Mouse (Mus musculus): ENCODE measurements at regions not wholly inside any gene's neighbourhood (a gene's known extent, or its start where the extent isn't known, plus 50 kb on each side); places are given as distances from the start of the nearest gene placed in this dataset.
A peak's percentile ranks its signal among the peaks of the same experiment; 100 is the strongest.

GRCm38 (mm10) chr4:88948027-88948859, 68.2 kb upstream of the Ifne start:
- no peak overlapping the region for H3K4me3 ChIP-seq (ENCODE audit: low read depth, low read length)
- no peaks in the 10 kb centered on the region for H3K27me3 ChIP-seq (replicated peaks; ENCODE audit: control insufficient read depth, insufficient read depth, low read length)
- WGBS, result 84% methylated on average over 4 of the region's 4 CpGs
- ATAC-seq (replicated peaks; ENCODE audit: low FRiP score) (no peak), DNase-seq (ENCODE audit: low spot score) (no peak)
- no peak overlapping the region for H3K9ac ChIP-seq (ENCODE audit: low read depth, low read length)
- no peak overlapping the region for H3K27ac ChIP-seq (ENCODE audit: low read depth, low read length)
- H3K4me2 ChIP-seq, result no peak overlapping the region
- no peaks in the 10 kb centered on the region for H3K9me3 ChIP-seq (ENCODE audit: control insufficient read depth, low read length)
- H3K4me1 ChIP-seq (replicated peaks; ENCODE audit: control insufficient read depth, insufficient read depth, low read length), result no peaks in the 10 kb centered on the region
- H3K36me3 ChIP-seq (ENCODE audit: control insufficient read depth, insufficient read depth, low read length), result no peaks in the 10 kb centered on the region

GRCm38 (mm10) chr4:88941955-88942354, 62.0 kb upstream of the Ifne start:
- H3K4me2 ChIP-seq, result no peak overlapping the region
- H3K9me3 ChIP-seq (ENCODE audit: control insufficient read depth, low read length), result no peaks in the 10 kb centered on the region
- no peaks in the 10 kb centered on the region for H3K36me3 ChIP-seq (ENCODE audit: control insufficient read depth, insufficient read depth, low read length)
- no peak for ATAC-seq (replicated peaks; ENCODE audit: low FRiP score)
- H3K27ac ChIP-seq (ENCODE audit: low read depth, low read length), result no peak overlapping the region
- 68% methylated on average over 4 of the region's 4 CpGs for WGBS
- no peaks in the 10 kb centered on the region for H3K4me1 ChIP-seq (replicated peaks; ENCODE audit: control insufficient read depth, insufficient read depth, low read length)
- no peak overlapping the region for H3K9ac ChIP-seq (ENCODE audit: low read depth, low read length)
- peaks cover 8% of the 10 kb centered on the region for H3K27me3 ChIP-seq (replicated peaks; ENCODE audit: control insufficient read depth, insufficient read depth, low read length)
- no peak overlapping the region for H3K4me3 ChIP-seq (ENCODE audit: low read depth, low read length)
- DNase-seq (ENCODE audit: low spot score), result no peak

- no peaks in the 10 kb centered on the region for H3K36me3 ChIP-seq (ENCODE audit: control insufficient read depth, insufficient read depth, low read length)
- H3K4me1 ChIP-seq (replicated peaks; ENCODE audit: control insufficient read depth, insufficient read depth, low read length), result no peaks in the 10 kb centered on the region
- no peak overlapping the region for H3K9ac ChIP-seq (ENCODE audit: low read depth, low read length)
- no peak overlapping the region for H3K27ac ChIP-seq (ENCODE audit: low read depth, low read length)
- DNase-seq (ENCODE audit: low spot score) (no peak), ATAC-seq (replicated peaks; ENCODE audit: low FRiP score) (no peak)
- no peak overlapping the region for H3K4me2 ChIP-seq
- no peak overlapping the region for H3K4me3 ChIP-seq (ENCODE audit: low read depth, low read length)
- peaks cover 8% of the 10 kb centered on the region for H3K27me3 ChIP-seq (replicated peaks; ENCODE audit: control insufficient read depth, insufficient read depth, low read length)
- WGBS, result 92% methylated on average over 2 of the region's 2 CpGs
- no peaks in the 10 kb centered on the region for H3K9me3 ChIP-seq (ENCODE audit: control insufficient read depth, low read length)
Measured at GRCm38 (mm10) chr4:88940670-88941069, 60.7 kb upstream of the Ifne start.

GRCm38 (mm10) chr4:88939397-88939796, 59.4 kb upstream of the Ifne start:
- Histone ChIP-seq H3K4me3 (ENCODE audit: low read depth, low read length) (no peak overlapping the region), H3K9me3 (ENCODE audit: control insufficient read depth, low read length) (no peaks in the 10 kb centered on the region), H3K27me3 (replicated peaks; ENCODE audit: control insufficient read depth, insufficient read depth, low read length) (peaks cover 8% of the 10 kb centered on the region), H3K4me1 (replicated peaks; ENCODE audit: control insufficient read depth, insufficient read depth, low read length) (no peaks in the 10 kb centered on the region), H3K9ac (ENCODE audit: low read depth, low read length) (no peak overlapping the region), H3K36me3 (ENCODE audit: control insufficient read depth, insufficient read depth, low read length) (no peaks in the 10 kb centered on the region), H3K4me2 (no peak overlapping the region), H3K27ac (ENCODE audit: low read depth, low read length) (no peak overlapping the region)
- WGBS, result 68% methylated on average over 4 of the region's 4 CpGs
- DNase-seq (ENCODE audit: low spot score) (no peak), ATAC-seq (replicated peaks; ENCODE audit: low FRiP score) (no peak)

GRCm38 (mm10) chr4:88938712-88939032, 58.7 kb upstream of the Ifne start:
- ATAC-seq (replicated peaks; ENCODE audit: low FRiP score) (peak; percentile 37; the same call in 1 of the 2 replicates), DNase-seq (ENCODE audit: low spot score) (no peak)
- Histone ChIP-seq H3K36me3 (ENCODE audit: control insufficient read depth, insufficient read depth, low read length) (no peaks in the 10 kb centered on the region), H3K27me3 (replicated peaks; ENCODE audit: control insufficient read depth, insufficient read depth, low read length) (peaks cover 8% of the 10 kb centered on the region), H3K4me1 (replicated peaks; ENCODE audit: control insufficient read depth, insufficient read depth, low read length) (no peaks in the 10 kb centered on the region), H3K9ac (ENCODE audit: low read depth, low read length) (peak overlapping the region; percentile 70), H3K4me2 (peak overlapping the region; percentile 90), H3K4me3 (ENCODE audit: low read depth, low read length) (peak overlapping the region; percentile 83), H3K9me3 (ENCODE audit: control insufficient read depth, low read length) (no peaks in the 10 kb centered on the region), H3K27ac (ENCODE audit: low read depth, low read length) (no peak overlapping the region)
- WGBS, result 16% methylated on average over 11 of the region's 11 CpGs

- peaks cover 8% of the 10 kb centered on the region for H3K27me3 ChIP-seq (replicated peaks; ENCODE audit: control insufficient read depth, insufficient read depth, low read length)
- H3K9ac ChIP-seq (ENCODE audit: low read depth, low read length), result peak overlapping the region; percentile 70
- peak overlapping the region; percentile 83 for H3K4me3 ChIP-seq (ENCODE audit: low read depth, low read length)
- no peaks in the 10 kb centered on the region for H3K36me3 ChIP-seq (ENCODE audit: control insufficient read depth, insufficient read depth, low read length)
- peak; percentile 97 for ATAC-seq (replicated peaks; ENCODE audit: low FRiP score)
- no peaks in the 10 kb centered on the region for H3K4me1 ChIP-seq (replicated peaks; ENCODE audit: control insufficient read depth, insufficient read depth, low read length)
- H3K27ac ChIP-seq (ENCODE audit: low read depth, low read length), result peak overlapping the region; percentile 38; the same call in 1 of the 2 replicates
- under 1% methylated on average over 93 of the region's 104 CpGs for WGBS
- H3K4me2 ChIP-seq, result peak overlapping the region; percentile 90
- no peaks in the 10 kb centered on the region for H3K9me3 ChIP-seq (ENCODE audit: control insufficient read depth, low read length)
- DNase-seq (ENCODE audit: low spot score), result peak; percentile 74
Measured at GRCm38 (mm10) chr4:88937866-88938711, 58.1 kb upstream of the Ifne start.

- Histone ChIP-seq H3K4me3 (ENCODE audit: low read depth, low read length) (no peak overlapping the region), H3K27ac (ENCODE audit: low read depth, low read length) (no peak overlapping the region), H3K9ac (ENCODE audit: low read depth, low read length) (no peak overlapping the region), H3K4me1 (replicated peaks; ENCODE audit: control insufficient read depth, insufficient read depth, low read length) (no peaks in the 10 kb centered on the region), H3K36me3 (ENCODE audit: control insufficient read depth, insufficient read depth, low read length) (no peaks in the 10 kb centered on the region), H3K27me3 (replicated peaks; ENCODE audit: control insufficient read depth, insufficient read depth, low read length) (peaks cover 8% of the 10 kb centered on the region), H3K4me2 (peak overlapping the region; percentile 90), H3K9me3 (ENCODE audit: control insufficient read depth, low read length) (no peaks in the 10 kb centered on the region)
- DNase-seq (ENCODE audit: low spot score), result no peak
- WGBS, result 67% methylated on average over 6 of the region's 6 CpGs
- ATAC-seq (replicated peaks; ENCODE audit: low FRiP score), result no peak
Measured at GRCm38 (mm10) chr4:88936976-88937375, 57.0 kb upstream of the Ifne start.

GRCm38 (mm10) chr4:88935901-88936300, 55.9 kb upstream of the Ifne start:
- Histone ChIP-seq H3K9me3 (ENCODE audit: control insufficient read depth, low read length) (no peaks in the 10 kb centered on the region), H3K4me2 (no peak overlapping the region), H3K9ac (ENCODE audit: low read depth, low read length) (no peak overlapping the region), H3K36me3 (ENCODE audit: control insufficient read depth, insufficient read depth, low read length) (no peaks in the 10 kb centered on the region), H3K4me3 (ENCODE audit: low read depth, low read length) (no peak overlapping the region), H3K27me3 (replicated peaks; ENCODE audit: control insufficient read depth, insufficient read depth, low read length) (peaks cover 8% of the 10 kb centered on the region), H3K27ac (ENCODE audit: low read depth, low read length) (no peak overlapping the region), H3K4me1 (replicated peaks; ENCODE audit: control insufficient read depth, insufficient read depth, low read length) (no peaks in the 10 kb centered on the region)
- WGBS, result 81% methylated on average over 2 of the region's 2 CpGs
- ATAC-seq (replicated peaks; ENCODE audit: low FRiP score) (no peak), DNase-seq (ENCODE audit: low spot score) (no peak)
